Mouse (Mus musculus) layer of hippocampus, adult 8-10 months (tissue): ENCODE measurements at regions not wholly inside any gene's neighbourhood (a gene's known extent, or its start where the extent isn't known, plus 50 kb on each side); places are given as distances from the start of the nearest gene placed in this dataset.
A peak's percentile ranks its signal among the peaks of the same experiment; 100 is the strongest.

Experiments used
- DNase-seq, 2 experiments: peaks; one replicate each; pipeline ENCODE4 v3.0.0; 2022; ENCODE audit warnings: low spot score in 2 of 2

DNA sequence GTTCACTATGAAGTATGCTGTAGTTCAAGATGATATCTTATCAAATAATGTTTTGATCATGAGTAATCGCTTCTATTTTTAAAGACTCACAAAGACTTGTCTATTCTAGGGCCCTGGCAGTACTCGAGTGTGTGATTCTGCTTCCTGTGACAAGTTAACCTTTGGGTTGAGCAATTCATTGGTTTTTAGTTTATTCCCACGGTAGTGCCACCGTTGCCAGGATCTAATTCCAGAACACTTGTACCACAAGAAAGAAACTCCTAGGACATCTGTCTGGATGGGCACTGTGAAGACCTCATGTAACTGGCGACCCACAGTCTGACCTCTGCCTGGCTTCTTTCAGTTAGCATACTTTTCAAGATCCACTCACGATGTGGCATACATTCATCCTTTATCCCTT, 134.7 kb upstream of the Mkln1 start:
- no peak for DNase-seq

DNA sequence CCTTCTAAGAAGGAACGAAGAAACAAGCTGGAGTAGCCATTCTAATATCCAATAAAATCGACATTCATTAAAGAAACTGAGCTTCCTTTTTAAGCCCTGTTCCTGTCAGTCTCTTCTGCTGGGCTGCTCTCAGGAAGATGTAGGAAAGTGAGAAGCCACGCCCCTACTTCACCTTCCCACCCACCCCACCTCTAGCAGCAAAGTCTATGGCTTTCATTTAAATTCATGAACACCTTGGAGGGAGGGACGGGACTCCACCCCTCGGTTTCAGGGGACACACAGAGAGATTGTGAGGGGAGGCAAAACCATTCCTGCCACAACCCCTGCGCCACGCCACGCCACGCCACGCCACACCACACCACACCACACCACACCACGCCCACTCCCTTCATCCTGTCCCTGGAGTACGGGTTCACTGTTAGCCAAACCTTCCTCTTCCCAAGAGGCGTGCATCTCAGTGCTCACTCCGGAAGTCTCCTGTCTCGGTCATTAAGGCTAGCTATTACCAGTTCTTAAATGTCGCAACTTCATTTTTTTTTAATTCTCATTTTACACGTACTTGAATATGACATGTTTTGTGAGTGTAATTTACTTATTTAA, 132.0 kb upstream of the Mkln1 start:
- no peak for DNase-seq

DNA sequence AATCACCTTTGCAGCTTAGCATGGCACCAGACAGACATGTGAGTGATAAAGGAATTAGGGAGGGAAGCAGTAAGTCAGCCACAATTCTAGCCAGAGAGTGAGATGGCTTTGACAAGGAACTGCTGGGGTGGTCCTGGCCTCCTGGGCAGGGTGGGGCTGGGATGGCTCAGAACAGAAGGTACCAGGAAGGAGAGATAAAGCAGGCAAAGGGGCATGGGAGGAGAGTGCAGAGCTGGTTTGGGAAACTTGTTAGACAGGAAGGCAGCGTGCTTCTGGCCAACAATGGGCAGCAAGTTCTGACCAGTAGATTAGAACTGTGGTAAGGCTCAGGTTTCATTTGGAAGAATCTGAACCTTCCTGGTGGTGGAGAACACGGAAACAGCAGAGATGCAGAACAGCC, 130.5 kb upstream of the Mkln1 start:
- DNase-seq = no peak

GRCm38 (mm10) chr6:31273816-31274215, 124.7 kb upstream of the Mkln1 start:
- DNase-seq = no peak

- DNase-seq = no peak
These were observed 124.3 kb upstream of the Mkln1 start for GRCm38 (mm10) chr6:31274236-31274635.

- DNase-seq = peak in 1 of 2 experiments; percentile 38
These were observed 120.7 kb upstream of the Mkln1 start for GRCm38 (mm10) chr6:31277792-31278191.

GRCm38 (mm10) chr6:31283973-31284372, 114.6 kb upstream of the Mkln1 start:
- no peak for DNase-seq

DNA sequence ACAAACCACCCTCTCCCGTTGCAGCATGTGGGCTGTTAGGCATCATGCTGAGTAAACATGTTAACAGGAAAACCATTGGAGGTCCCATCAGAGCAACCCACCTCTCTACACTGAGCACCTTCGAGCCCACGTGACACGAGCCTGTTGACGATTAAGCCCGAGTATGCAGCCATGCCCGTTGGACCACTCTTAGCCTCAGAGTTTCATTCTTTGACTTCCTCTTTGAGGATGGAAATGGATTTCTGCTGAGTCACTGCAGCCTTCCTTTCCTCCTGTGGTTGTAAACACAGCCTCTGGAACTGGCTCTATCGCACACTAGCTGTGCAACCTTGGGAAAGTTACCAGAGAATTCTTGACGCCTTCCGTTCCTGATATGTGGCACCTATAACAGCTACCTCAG, 114.1 kb upstream of the Mkln1 start:
- no peak for DNase-seq

DNA sequence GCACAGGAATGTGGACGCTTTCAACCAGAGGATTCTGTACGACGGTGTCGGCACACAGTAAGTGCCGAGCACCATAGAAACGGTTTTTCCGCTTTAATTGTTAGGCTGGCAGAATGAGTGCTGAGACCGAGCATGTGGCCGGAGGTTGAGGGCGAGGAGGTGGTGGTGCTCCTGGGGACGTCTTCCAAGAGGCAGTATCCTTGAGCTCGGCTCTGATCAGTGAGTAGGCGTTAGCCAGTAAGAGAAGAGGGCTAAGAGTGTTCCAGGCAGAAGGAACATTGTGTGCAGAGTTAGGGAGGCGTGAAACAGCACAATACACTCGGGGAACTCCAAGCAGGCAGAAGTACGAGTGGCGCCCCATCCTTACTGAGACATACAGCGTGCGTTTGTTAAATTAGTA, 113.5 kb upstream of the Mkln1 start:
- peak; percentile 75 to 84 for DNase-seq

GRCm38 (mm10) chr6:31285981-31286737, 112.4 kb upstream of the Mkln1 start:
- DNase-seq = no peak

DNA sequence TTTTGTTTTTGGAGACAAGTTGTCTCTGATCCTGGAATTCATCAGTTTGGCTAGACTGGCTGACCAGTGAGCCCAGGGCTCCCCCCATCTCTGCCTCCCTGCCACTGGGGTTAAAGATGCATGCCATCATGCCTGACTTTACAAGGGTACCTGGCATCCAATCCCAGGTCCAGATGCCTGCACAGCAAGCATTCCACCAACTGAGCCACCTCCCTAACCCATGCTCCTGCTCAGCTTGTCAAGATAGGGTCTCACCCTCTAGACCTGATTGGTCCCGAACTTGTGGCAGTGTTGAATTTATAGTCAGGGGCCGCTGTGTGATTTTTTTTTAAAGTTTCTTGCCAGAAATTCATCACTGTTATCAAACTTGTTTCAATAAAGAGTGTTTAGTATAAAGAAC, 111.4 kb upstream of the Mkln1 start:
- DNase-seq = no peak

- no peak for DNase-seq
These were observed 110.8 kb upstream of the Mkln1 start for GRCm38 (mm10) chr6:31287686-31288085.

GRCm38 (mm10) chr6:31288421-31289233, 109.9 kb upstream of the Mkln1 start:
- DNase-seq = peak in 1 of 2 experiments; percentile 72

GRCm38 (mm10) chr6:31289234-31289486, 109.4 kb upstream of the Mkln1 start:
- no peak for DNase-seq

GRCm38 (mm10) chr6:31292081-31292480, 106.5 kb upstream of the Mkln1 start:
- DNase-seq = no peak

GRCm38 (mm10) chr6:31293008-31293407, 105.5 kb upstream of the Mkln1 start:
- DNase-seq = no peak

GRCm38 (mm10) chr6:31299395-31299794, 99.1 kb upstream of the Mkln1 start:
- DNase-seq = no peak

GRCm38 (mm10) chr6:31305736-31306135, 92.8 kb upstream of the Mkln1 start:
- DNase-seq = no peak

DNA sequence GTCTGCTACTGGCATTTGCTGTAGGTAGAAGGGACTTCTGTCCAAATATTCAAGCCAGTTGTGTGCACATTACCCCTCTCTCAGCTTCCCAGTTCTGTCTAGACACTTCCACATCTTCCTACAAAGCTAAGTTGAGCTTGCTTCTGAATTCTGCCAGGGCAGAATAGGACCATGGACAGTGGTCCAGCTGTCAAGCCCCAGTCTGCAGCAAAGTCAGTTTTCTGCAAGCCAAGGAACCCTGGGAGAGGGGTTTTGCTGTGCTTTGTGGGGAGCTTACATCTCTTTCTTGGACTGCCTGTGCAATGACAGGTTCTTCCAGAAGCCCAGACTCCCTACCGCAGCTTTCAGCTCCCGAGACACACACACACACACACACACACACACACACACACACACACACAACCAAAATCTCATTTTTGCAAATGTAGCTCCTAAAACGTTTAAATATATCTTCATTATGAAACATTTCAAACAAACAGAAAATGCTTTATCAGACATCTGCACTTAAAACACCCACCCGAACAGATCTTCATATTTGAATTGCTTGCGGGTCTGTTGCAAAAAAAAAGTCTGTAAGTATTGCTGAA, 91.4 kb upstream of the Mkln1 start:
- DNase-seq = no peak

DNA sequence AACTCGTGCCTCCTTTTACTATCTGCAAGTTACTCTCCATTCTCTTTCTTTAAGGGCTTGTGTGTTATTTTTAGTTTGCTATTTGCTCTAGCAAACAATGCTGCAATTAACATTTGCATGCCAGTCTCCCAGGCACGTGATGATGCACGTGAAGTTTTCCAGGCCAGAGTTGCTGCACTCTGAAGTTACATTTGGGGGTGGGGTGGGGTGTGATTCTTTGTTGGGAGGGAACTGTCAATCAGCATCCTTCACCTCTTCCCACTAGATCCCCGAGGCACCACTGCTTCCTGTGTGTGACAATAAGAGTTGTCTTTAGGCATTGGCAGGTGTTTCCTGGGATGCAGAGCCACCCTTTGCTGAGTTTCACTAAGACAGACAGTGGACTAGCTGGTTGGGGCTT, 90.6 kb upstream of the Mkln1 start:
- DNase-seq = no peak

DNA sequence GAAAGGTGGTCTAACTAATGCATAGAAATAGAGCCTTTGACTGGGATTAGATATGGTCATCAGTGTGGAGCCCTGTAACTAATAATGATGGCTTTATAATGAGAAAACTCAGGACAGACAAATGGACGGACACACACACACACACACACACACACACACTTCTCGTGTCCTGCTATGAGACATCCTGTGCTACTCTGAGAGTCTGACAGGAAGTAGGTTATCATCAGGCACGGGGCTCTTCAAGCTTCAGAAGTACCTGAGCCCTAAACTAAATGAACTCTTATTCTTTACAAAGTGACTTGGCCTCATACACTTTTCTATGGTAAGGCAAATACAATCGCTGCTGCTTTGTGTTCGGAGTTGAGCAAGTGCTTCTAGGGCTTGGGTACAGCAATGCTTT, 87.9 kb upstream of the Mkln1 start:
- no peak for DNase-seq

GRCm38 (mm10) chr6:31313869-31314470, 84.6 kb upstream of the Mkln1 start:
- DNase-seq = no peak
